Mouse (Mus musculus): ENCODE measurements around the gene Setd4.

DNA sequence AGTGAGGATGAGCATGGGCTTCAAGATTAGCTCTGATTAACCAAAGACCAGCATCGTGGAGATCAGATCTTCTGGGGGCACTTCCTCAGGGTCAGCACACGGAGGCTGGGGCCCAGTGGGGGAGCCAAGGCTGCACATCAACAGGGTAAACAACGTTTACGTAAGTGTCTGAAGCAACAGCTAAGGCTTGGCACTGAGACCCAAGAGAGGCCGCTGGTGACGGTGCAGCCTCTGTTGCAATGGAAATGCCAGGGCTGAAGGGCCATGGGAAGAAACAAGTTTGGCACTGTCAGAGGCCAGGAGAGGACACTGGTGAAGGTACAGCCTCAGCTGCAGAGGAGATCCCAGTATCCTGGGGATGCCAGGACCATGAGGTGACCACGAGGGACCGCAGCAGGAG, 10.5 kb downstream of the Setd4 start:
- TF ChIP-seq POLR2A (IDR thresholded peaks at IDR 0.05; ENCODE audit: borderline replicate concordance, insufficient read depth, low read length), result no peak
- no peak for TF ChIP-seq CTCF (IDR thresholded peaks at IDR 0.05; ENCODE audit: borderline replicate concordance, insufficient read depth, low read depth, low read length)
